Mouse (Mus musculus): ENCODE measurements around the gene Tjp2. TPM values are rescaled to one million over a fixed set of nuclear protein-coding genes. Genes with fewer than 3 reads are reported as not detected.

Tjp2 gene
- polyA plus RNA-seq, 1 experiment: 11.4 TPM

GRCm38 (mm10) chr19:24259390-24260351 lies 34.8 kb upstream of the Tjp2 start:
- TF ChIP-seq CTCF (IDR thresholded peaks at IDR 0.05; ENCODE audit: control insufficient read depth, insufficient read depth, low read length) (no peak), POLR2A (IDR thresholded peaks at IDR 0.05; ENCODE audit: borderline replicate concordance, control insufficient read depth, low read depth, low read length) (no peak)
- Histone ChIP-seq H3K4me3 (replicated peaks; ENCODE audit: control insufficient read depth, low read depth, low read length) (no peak overlapping the region), H3K27ac (ENCODE audit: control insufficient read depth, insufficient read depth, low read depth, low read length, poor library complexity) (no peak overlapping the region), H3K4me1 (ENCODE audit: control insufficient read depth, insufficient read depth, low read length) (no peaks in the 10 kb centered on the region)
- 84% methylated on average over 12 of the region's 12 CpGs for WGBS

DNA sequence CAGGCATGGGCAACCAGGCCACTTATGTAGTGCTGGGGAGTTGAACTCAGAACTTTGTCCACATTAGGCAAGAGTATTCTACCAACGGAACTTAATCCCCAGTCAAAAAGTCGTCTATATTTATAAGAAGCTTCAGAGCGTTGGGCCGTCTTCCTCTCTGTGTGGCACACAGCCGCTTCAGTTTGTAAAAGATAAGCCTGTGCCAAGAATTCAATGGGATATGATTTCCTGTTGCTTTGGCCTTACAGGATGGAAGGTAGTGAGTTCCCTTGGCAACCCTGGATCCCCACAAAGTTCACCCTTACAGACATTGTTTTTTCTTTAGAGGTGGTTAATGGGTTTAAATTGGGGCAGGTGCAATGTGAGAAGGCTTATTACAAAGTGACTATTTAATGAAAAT lies 33.5 kb upstream of the Tjp2 start:
- Histone ChIP-seq H3K4me3 (replicated peaks; ENCODE audit: control insufficient read depth, low read depth, low read length) (no peak overlapping the region), H3K27ac (ENCODE audit: control insufficient read depth, insufficient read depth, low read depth, low read length, poor library complexity) (no peak overlapping the region), H3K4me1 (ENCODE audit: control insufficient read depth, insufficient read depth, low read length) (no peaks in the 10 kb centered on the region)
- TF ChIP-seq POLR2A (IDR thresholded peaks at IDR 0.05; ENCODE audit: borderline replicate concordance, control insufficient read depth, low read depth, low read length) (no peak), CTCF (IDR thresholded peaks at IDR 0.05; ENCODE audit: control insufficient read depth, insufficient read depth, low read length) (no peak)
- 75% methylated on average over 5 of the region's 5 CpGs for WGBS

DNA sequence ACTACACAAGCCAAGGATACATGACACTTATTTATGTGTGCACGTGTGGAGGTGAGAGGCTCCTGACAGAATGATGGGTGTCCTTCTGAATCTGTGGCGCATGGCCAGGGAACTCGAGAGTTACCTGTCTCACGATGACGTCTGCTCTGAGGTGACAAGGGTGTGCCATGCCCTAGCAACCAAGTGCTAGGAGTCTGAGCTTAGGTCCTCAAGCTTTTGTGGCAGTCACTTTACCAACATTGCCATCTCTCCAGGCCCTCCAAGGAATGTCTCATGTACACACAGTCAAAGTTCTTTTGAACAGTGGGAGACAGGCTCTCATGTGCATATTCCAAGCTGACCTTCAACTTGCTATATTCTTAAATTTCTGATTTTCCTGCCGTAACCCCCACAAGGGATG lies 33.1 kb upstream of the Tjp2 start:
- Histone ChIP-seq H3K4me3 (replicated peaks; ENCODE audit: control insufficient read depth, low read depth, low read length) (no peak overlapping the region), H3K4me1 (ENCODE audit: control insufficient read depth, insufficient read depth, low read length) (no peaks in the 10 kb centered on the region), H3K27ac (ENCODE audit: control insufficient read depth, insufficient read depth, low read depth, low read length, poor library complexity) (no peak overlapping the region)
- WGBS: 85% methylated on average over 6 of the region's 6 CpGs
- TF ChIP-seq POLR2A (IDR thresholded peaks at IDR 0.05; ENCODE audit: borderline replicate concordance, control insufficient read depth, low read depth, low read length) (no peak), CTCF (IDR thresholded peaks at IDR 0.05; ENCODE audit: control insufficient read depth, insufficient read depth, low read length) (no peak)

DNA sequence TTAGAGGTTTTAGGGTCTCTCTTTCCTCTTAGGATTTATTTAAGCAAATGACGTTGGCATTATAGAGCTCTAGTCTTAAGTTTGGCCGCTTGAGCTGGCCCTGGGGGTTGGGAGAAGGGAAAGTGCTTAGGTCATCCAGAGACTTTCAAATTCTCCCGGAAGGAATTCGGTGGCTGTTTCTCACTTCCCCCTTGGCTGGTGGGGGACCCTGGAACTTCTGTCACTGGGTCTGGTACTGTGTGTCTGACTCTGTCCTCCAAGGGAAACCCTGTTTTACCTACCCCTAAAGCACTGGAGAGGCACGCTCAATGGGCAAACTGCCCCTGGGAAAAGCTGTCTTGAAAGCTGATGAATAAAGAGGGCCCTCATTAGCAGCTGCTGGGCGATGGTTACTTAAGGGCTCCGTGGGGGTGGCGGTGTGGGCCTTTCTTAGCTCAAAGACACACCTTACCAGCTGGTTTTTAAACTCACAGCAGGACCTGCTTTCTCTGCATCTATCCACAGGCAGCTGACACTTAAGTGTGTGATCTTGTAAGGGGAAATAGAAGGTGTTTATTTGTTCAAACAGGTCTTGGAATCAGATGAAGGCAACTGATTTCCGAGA lies 28.9 kb upstream of the Tjp2 start:
- TF ChIP-seq CTCF (IDR thresholded peaks at IDR 0.05; ENCODE audit: control insufficient read depth, insufficient read depth, low read length) (no peak), POLR2A (IDR thresholded peaks at IDR 0.05; ENCODE audit: borderline replicate concordance, control insufficient read depth, low read depth, low read length) (no peak)
- WGBS: 64% methylated on average over 9 of the region's 9 CpGs

GRCm38 (mm10) chr19:24251869-24252268 lies 27.0 kb upstream of the Tjp2 start:
- H3K4me1 ChIP-seq (ENCODE audit: control insufficient read depth, insufficient read depth, low read length): no peaks in the 10 kb centered on the region
- H3K4me3 ChIP-seq (replicated peaks; ENCODE audit: control insufficient read depth, low read depth, low read length): no peak overlapping the region
- H3K27ac ChIP-seq (ENCODE audit: control insufficient read depth, insufficient read depth, low read depth, low read length, poor library complexity): no peak overlapping the region
- 42% methylated on average over 6 of the region's 6 CpGs for WGBS
- TF ChIP-seq CTCF (IDR thresholded peaks at IDR 0.05; ENCODE audit: control insufficient read depth, insufficient read depth, low read length) (no peak), POLR2A (IDR thresholded peaks at IDR 0.05; ENCODE audit: borderline replicate concordance, control insufficient read depth, low read depth, low read length) (no peak)

More for the DNA sequence above, 28.9 kb upstream of the Tjp2 start:
- H3K4me1 ChIP-seq (ENCODE audit: control insufficient read depth, insufficient read depth, low read length): no peaks in the 10 kb centered on the region
- H3K27ac ChIP-seq (ENCODE audit: control insufficient read depth, insufficient read depth, low read depth, low read length, poor library complexity): no peak overlapping the region
- no peak overlapping the region for H3K4me3 ChIP-seq (replicated peaks; ENCODE audit: control insufficient read depth, low read depth, low read length)

DNA sequence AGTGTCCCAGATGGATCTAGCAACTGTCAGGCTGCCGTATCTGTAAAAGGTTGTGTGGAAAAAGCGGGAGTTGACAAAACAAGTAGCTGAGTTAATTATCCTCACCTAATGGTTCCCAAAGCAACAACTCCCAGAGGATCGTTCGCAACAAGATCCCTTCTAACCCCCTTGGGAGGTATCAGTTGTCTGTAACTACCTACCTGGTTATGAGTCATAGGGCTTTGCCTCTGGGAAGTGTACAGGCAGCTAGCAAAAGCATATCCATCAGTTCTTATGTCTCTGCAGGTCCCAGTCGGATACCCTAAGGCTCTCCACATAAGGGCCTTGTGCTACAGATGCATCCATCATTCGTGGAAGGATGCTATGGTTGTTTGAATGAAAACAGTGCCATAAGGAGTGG lies 18.5 kb upstream of the Tjp2 start:
- no peak for TF ChIP-seq POLR2A (IDR thresholded peaks at IDR 0.05; ENCODE audit: borderline replicate concordance, control insufficient read depth, low read depth, low read length)
- no peak for TF ChIP-seq CTCF (IDR thresholded peaks at IDR 0.05; ENCODE audit: control insufficient read depth, insufficient read depth, low read length)
- Histone ChIP-seq H3K27ac (ENCODE audit: control insufficient read depth, insufficient read depth, low read depth, low read length, poor library complexity) (no peak overlapping the region), H3K4me1 (ENCODE audit: control insufficient read depth, insufficient read depth, low read length) (no peaks in the 10 kb centered on the region), H3K4me3 (replicated peaks; ENCODE audit: control insufficient read depth, low read depth, low read length) (no peak overlapping the region)
- 87% methylated on average over 6 of the region's 6 CpGs for WGBS

DNA sequence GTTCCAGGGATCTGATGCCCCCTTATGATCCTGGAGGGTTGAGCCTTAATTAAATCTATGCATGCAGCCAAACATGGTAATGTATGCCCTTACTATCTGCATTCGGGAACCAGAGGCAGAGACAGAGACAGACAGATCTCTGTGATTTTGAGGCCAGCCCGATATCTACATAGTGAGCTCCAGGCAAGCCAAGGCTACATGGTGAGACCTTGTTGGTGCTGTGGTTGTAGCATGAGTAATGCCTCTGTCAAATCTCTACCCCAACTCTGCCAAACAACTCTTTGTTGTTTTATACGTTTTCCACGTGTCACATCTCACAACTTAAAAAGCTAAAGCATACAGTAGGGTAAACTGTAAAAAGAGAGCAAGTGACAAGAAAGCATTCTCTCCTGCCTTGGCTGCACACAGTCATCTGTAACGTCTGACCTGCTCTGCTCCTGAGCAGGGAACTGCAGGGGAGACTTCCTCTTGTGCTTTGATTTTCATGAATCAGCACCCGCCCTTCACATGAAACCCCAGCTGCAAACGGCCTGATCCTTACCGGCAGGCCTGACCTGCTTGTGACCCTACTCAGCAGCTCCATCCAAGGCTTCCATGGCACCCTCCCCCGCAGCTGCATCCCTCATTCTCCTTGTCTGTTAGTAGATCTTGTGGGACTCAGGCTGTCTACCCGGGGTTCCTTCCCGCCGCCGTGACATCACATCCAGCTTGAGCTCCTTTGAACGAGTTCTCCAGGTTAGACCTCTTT lies 17.1 kb upstream of the Tjp2 start:
- Histone ChIP-seq H3K4me1 (ENCODE audit: control insufficient read depth, insufficient read depth, low read length) (no peaks in the 10 kb centered on the region), H3K27ac (ENCODE audit: control insufficient read depth, insufficient read depth, low read depth, low read length, poor library complexity) (no peak overlapping the region), H3K4me3 (replicated peaks; ENCODE audit: control insufficient read depth, low read depth, low read length) (no peak overlapping the region)
- WGBS: 35% methylated on average over 14 of the region's 14 CpGs
- TF ChIP-seq POLR2A (IDR thresholded peaks at IDR 0.05; ENCODE audit: borderline replicate concordance, control insufficient read depth, low read depth, low read length): no peak

- 85% methylated on average over 8 of the region's 8 CpGs for WGBS
- Histone ChIP-seq H3K27ac (ENCODE audit: control insufficient read depth, insufficient read depth, low read depth, low read length, poor library complexity) (no peak overlapping the region), H3K4me1 (ENCODE audit: control insufficient read depth, insufficient read depth, low read length) (no peaks in the 10 kb centered on the region), H3K4me3 (replicated peaks; ENCODE audit: control insufficient read depth, low read depth, low read length) (no peak overlapping the region)
- TF ChIP-seq CTCF (IDR thresholded peaks at IDR 0.05; ENCODE audit: control insufficient read depth, insufficient read depth, low read length) (no peak), POLR2A (IDR thresholded peaks at IDR 0.05; ENCODE audit: borderline replicate concordance, control insufficient read depth, low read depth, low read length) (no peak)
Measured at GRCm38 (mm10) chr19:24241271-24241670, 16.4 kb upstream of the Tjp2 start.

Measured in bone marrow, adult 2 months (tissue).